Mouse (Mus musculus) CD4-positive helper T cell, adult 2 months (primary cell): ENCODE data around the gene Tmc6.

Experiments used
- DNase-seq: peaks from one replicate; pipeline ENCODE4 v3.0.0-alpha.2; 2012; ENCODE audit warnings: low read depth, missing footprints, low spot score

The Tmc6 gene

DNA sequence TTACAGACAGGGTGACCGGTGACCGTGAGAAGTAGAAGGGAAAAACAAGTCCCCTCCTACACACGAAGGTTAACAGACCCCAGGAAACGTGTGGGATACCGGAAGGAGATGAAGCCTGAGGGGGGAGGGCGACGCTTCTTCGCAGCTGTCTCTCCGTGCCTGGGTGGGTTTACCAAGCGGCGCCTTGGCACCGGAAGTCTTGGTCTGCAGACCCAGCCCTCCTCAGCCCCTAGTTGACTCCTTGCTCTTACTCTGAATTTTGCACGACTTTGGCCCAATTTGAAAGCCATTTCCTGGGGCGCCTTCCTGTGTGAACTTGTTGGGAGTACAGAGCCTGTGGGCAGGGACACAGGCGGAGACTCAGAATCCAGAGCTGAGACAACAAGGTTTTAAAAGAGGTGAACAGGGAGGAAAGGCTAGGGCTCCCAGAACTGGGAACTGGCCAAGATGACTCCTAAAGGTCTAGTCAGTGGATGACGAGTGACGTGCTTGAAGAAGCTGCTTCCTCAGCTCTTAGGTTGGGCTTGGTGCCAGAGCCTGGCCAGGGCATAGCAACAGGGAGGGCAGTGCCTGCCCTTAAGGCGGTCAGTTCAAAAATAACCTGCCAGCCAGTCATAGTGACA is 688 bp downstream of the Tmc6 start:
- DNase-seq = peak; percentile 86

- DNase-seq = peak; percentile 98
Measured at GRCm38 (mm10) chr11:117780582-117781111, 1.4 kb downstream of the Tmc6 start.

- DNase-seq = no peak
Measured at GRCm38 (mm10) chr11:117780199-117780515, 1.8 kb downstream of the Tmc6 start.

DNA sequence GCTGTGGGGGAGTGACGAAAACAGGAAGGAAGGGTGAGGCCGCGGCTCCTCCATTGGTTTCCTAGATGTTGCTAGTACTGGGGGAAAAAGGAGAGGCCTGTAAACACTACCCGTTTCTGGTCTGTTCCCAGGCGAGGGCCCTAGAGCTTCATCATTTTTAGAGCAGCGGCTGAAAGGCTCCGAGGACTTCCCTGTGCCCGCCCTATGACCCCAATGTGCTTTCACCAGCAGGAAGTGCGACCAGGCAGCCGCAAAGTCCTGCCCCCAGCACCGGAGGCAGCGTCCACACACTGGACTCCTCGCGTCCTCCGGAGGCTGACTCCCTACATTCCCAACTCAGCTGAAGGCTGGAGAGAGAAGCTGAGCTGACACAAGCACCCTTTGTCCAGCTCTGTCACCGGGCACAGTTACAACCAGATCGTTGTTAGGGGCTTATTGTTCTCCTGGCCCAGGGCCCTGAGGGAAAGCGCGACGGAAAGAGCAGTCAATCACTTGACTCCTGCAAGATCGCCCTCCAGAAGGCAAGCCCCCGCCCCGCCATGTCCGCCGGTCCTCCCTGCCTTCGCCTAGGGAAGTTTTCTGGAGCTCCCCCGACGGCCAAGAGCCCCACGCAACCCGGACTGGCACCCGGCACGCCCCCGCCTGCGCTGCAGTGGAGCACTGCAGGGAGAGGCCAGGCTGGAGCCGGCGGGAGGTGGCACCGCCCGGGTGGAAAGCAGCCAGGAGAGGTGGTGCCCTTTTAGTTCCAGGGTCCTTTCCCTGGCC is 2.4 kb downstream of the Tmc6 start:
- DNase-seq = peak; percentile 65

GRCm38 (mm10) chr11:117778851-117779433 is 3.1 kb downstream of the Tmc6 start:
- DNase-seq = peak; percentile 38

DNA sequence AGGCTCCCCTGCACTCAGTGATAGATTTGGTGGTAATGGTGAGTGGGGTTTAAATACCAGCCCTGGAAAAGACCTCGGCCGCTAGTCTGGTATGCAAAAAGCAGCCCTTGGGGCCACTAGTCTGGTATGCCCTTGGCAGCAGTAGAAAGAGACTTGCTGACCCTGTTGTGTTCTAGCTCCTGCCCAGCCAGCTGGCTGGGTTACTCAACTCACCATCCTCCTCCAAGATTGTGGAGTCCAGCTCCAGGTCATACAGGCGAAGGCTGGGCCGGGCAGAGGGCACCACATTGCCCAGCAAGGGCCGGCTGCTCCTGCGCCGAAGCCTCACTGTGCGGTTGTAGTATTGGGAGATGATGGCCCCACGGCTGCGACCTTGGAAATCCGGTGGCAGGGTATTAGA is 4.0 kb downstream of the Tmc6 start:
- DNase-seq = no peak

DNA sequence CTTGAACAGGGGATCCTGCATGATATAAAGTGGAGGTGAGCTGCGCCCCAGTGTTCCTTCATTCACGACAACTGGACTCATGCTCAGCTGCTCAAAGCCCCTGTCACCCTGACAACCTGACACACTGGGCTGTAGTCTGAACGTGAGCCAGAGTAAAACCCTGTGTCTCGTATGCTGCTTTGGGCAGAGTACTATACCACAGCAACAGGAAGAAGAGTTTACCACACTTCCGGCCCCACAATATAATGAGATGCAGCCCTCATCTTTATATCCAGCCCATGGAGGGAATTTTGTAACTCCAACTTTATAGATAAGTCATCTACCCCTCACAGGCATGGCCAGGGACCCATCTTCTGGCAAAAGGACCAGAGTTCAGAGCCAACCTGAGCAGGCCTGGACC is 4.9 kb downstream of the Tmc6 start:
- DNase-seq = peak; percentile 81

GRCm38 (mm10) chr11:117776085-117776792 is 5.8 kb downstream of the Tmc6 start:
- DNase-seq = no peak

- DNase-seq = no peak
Measured at GRCm38 (mm10) chr11:117775540-117775939, 6.5 kb downstream of the Tmc6 start.

GRCm38 (mm10) chr11:117774925-117775324 is 7.1 kb downstream of the Tmc6 start:
- no peak for DNase-seq

GRCm38 (mm10) chr11:117772352-117772751 is 9.6 kb downstream of the Tmc6 start:
- peak; percentile 71 for DNase-seq

DNA sequence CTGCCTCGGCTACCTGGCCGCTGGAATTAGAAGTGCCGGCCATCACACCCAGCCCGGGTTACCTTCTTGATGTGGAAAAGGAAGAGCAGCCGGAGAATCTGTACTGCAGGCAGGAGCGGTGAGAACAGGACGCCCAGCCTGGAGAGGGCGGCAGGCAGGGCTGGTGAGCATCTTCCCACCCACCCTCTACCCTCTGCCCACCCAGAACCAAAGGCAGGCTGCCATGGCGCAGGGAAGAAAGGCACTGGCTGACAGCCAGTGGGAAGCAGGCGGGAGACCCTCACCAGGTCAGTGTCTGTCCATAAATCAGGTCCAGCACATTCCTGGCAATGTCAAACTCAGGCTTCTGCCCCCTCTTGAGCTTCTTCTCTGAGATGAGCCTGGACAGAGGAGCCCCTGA is 11.6 kb downstream of the Tmc6 start:
- DNase-seq = no peak

DNA sequence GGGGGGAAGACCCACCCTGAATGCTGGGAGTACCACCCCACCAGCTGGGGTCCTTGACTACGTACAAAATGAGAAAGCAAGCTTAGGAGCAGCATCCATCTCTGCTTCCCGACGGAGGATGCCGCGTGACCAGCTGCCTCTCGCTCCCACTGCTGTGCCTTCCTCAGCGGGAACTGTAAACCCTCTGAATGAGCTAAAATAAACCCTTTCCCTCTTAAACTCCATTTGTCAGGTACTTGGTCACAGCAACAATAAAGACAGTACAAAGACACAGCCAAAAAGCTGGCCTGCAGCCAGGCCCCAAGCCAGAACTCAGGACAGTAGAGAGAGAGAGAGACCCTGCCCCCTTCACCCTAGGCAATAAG is 12.3 kb downstream of the Tmc6 start:
- DNase-seq = no peak

GRCm38 (mm10) chr11:117768725-117769682 is 13.0 kb downstream of the Tmc6 start:
- DNase-seq = no peak

GRCm38 (mm10) chr11:117766275-117766674 is 15.7 kb downstream of the Tmc6 start:
- DNase-seq = no peak

DNA sequence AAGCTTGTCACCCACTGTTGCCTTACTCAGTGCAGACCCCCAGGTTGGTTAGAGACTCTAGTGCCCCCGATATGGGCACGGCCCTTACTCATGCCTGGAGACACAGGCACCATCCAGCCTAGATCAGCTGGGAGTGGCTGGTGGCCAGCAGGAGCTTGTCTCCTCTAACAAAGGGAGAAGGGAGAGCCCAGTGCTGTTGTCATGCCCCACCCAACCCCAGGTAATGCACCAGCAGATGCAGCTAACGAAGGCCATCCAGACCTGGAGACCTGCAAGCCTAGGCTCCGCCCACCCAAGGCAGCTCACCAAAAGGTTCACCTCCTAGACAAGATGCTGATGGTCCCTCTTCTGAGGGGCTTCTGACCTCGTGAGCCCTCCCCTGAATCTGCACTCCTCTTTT is 16.6 kb downstream of the Tmc6 start:
- DNase-seq = no peak

DNA sequence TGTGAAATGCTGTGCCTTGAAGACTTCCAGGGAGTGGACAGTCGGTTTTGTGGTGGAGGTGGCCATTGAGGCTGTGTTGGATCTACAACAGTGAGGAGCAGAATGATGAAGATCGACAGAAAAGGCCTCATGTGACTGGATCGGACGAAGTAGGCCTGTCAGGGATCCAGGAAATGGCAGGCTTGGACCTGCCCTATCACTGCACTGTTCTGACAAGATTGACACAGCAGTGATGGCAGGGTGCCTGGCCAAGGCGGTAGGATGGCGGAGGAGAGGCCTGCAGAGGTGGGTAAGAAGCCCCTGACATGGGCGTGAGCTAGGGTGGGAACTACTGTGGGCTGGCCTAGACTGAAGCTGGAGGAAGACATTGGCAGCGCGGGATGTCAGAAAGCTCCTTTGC is 17.7 kb downstream of the Tmc6 start:
- no peak for DNase-seq

GRCm38 (mm10) chr11:117762246-117762645 is 19.8 kb downstream of the Tmc6 start:
- DNase-seq = no peak

- no peak for DNase-seq
Measured at GRCm38 (mm10) chr11:117761801-117762200, 20.2 kb downstream of the Tmc6 start.

- DNase-seq = no peak
Measured at GRCm38 (mm10) chr11:117760374-117761119, 21.5 kb downstream of the Tmc6 start.
